Mouse (Mus musculus): ENCODE measurements at regions not wholly inside any gene's neighbourhood (a gene's known extent, or its start where the extent isn't known, plus 50 kb on each side); places are given as distances from the start of the nearest gene placed in this dataset.
"Not testable (repeated sequence)": the region's sequence is repeated elsewhere in the genome, so short reads cannot be mapped to it uniquely, and the experiment has no call there.

- DNase-seq (ENCODE audit: extremely low spot score in 1 of 2, low spot score in 1 of 2): no peak
Observed at GRCm38 (mm10) chr8:126812777-126813176, 132.9 kb downstream of the Tomm20 start.

- DNase-seq (ENCODE audit: extremely low spot score in 1 of 2, low spot score in 1 of 2): not testable (repeated sequence)
Observed at GRCm38 (mm10) chr8:126811358-126811757, 134.3 kb downstream of the Tomm20 start.

- no peak for DNase-seq (ENCODE audit: extremely low spot score in 1 of 2, low spot score in 1 of 2)
Observed at GRCm38 (mm10) chr8:126810516-126810915, 135.1 kb downstream of the Tomm20 start.

- no peak for DNase-seq (ENCODE audit: extremely low spot score in 1 of 2, low spot score in 1 of 2)
Observed at GRCm38 (mm10) chr8:126809321-126809720, 136.3 kb downstream of the Tomm20 start.

GRCm38 (mm10) chr8:126808496-126808895 is 137.1 kb downstream of the Tomm20 start:
- DNase-seq (ENCODE audit: extremely low spot score in 1 of 2, low spot score in 1 of 2): no peak

- DNase-seq (ENCODE audit: extremely low spot score in 1 of 2, low spot score in 1 of 2): no peak
Observed at GRCm38 (mm10) chr8:126807171-126807768, 138.4 kb downstream of the Tomm20 start.

GRCm38 (mm10) chr8:126806591-126806990 is 139.1 kb downstream of the Tomm20 start:
- DNase-seq (ENCODE audit: extremely low spot score in 1 of 2, low spot score in 1 of 2): no peak

GRCm38 (mm10) chr8:126806181-126806560 is 139.5 kb downstream of the Tomm20 start:
- DNase-seq (ENCODE audit: extremely low spot score in 1 of 2, low spot score in 1 of 2): no peak

- peak in 1 of 2 experiments; percentile 31 for DNase-seq (ENCODE audit: extremely low spot score in 1 of 2, low spot score in 1 of 2)
Observed at GRCm38 (mm10) chr8:126805365-126806180, 140.1 kb downstream of the Tomm20 start.

GRCm38 (mm10) chr8:126804115-126804514 is 141.5 kb downstream of the Tomm20 start:
- no peak for DNase-seq (ENCODE audit: extremely low spot score in 1 of 2, low spot score in 1 of 2)

GRCm38 (mm10) chr8:126802641-126803040 is 143.0 kb downstream of the Tomm20 start:
- DNase-seq (ENCODE audit: extremely low spot score in 1 of 2, low spot score in 1 of 2): no peak

GRCm38 (mm10) chr8:126800976-126801375 is 144.7 kb downstream of the Tomm20 start:
- DNase-seq (ENCODE audit: extremely low spot score in 1 of 2, low spot score in 1 of 2): no peak

- DNase-seq (ENCODE audit: extremely low spot score in 1 of 2, low spot score in 1 of 2): no peak
Observed at GRCm38 (mm10) chr8:126797571-126798334, 147.9 kb downstream of the Tomm20 start.

- no peak for DNase-seq (ENCODE audit: extremely low spot score in 1 of 2, low spot score in 1 of 2)
Observed at GRCm38 (mm10) chr8:126793657-126794056, 152.0 kb downstream of the Tomm20 start.

GRCm38 (mm10) chr8:126791069-126791468 is 154.6 kb downstream of the Tomm20 start:
- no peak for DNase-seq (ENCODE audit: extremely low spot score in 1 of 2, low spot score in 1 of 2)

GRCm38 (mm10) chr8:126790214-126790613 is 155.4 kb downstream of the Tomm20 start:
- DNase-seq (ENCODE audit: extremely low spot score in 1 of 2, low spot score in 1 of 2): no peak

GRCm38 (mm10) chr8:126789076-126789475 is 156.6 kb downstream of the Tomm20 start:
- no peak for DNase-seq (ENCODE audit: extremely low spot score in 1 of 2, low spot score in 1 of 2)

- DNase-seq (ENCODE audit: extremely low spot score in 1 of 2, low spot score in 1 of 2): no peak
Observed at GRCm38 (mm10) chr8:126788669-126789068, 157.0 kb downstream of the Tomm20 start.

GRCm38 (mm10) chr8:126787398-126787797 is 158.2 kb downstream of the Tomm20 start:
- no peak for DNase-seq (ENCODE audit: extremely low spot score in 1 of 2, low spot score in 1 of 2)

- no peak for DNase-seq (ENCODE audit: extremely low spot score in 1 of 2, low spot score in 1 of 2)
Observed at GRCm38 (mm10) chr8:126785211-126785610, 160.4 kb downstream of the Tomm20 start.

- DNase-seq (ENCODE audit: extremely low spot score in 1 of 2, low spot score in 1 of 2): no peak
Observed at GRCm38 (mm10) chr8:126784604-126785003, 161.0 kb downstream of the Tomm20 start.

Measured in frontal cortex, adult 2 months (tissue).